ENCODE assay signal across 7 mouse cellular contexts in the genomic region with DNA sequence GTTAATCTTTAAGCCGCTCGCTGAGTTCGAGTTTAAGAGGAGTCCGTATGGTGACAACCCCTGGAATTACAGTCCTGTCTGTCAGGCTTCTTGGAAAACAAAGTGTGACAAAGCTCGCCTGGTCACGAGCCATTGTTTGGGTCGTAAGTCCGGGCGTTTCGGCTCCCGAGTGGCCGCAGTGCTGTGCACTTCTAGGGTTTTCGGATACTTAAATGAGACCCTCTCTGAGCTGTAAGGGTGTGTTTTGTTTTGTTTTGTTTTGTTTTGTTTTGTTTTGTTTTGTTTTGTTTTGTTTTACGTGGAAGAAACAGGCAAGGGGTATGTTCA. TPM values are rescaled to one million over a fixed set of nuclear protein-coding genes. Genes with fewer than 3 reads are reported as not detected.
DNase-seq lines count a peak whose midpoint lies in the region; ATAC-seq and TF ChIP-seq lines count a peak whose summit lies in the region.

No protein-coding gene starts in this region.

- peak overlapping the region; percentile 75 for H3K4me3 ChIP-seq in lung, postnatal 0 days (ENCODE audit: low read depth, low read length)
- H3K4me3 ChIP-seq in forebrain, embryonic 16.5 days (replicated peaks; ENCODE audit: low read length) = peak overlapping the region; percentile 69
- peak overlapping the region; percentile 75 for H3K4me3 ChIP-seq in liver, embryonic 11.5 days (ENCODE audit: low read depth, low read length)
- peak overlapping the region; percentile 71 for H3K4me3 ChIP-seq in stomach, embryonic 15.5 days (replicated peaks)

- H3K27ac ChIP-seq in lung, postnatal 0 days (ENCODE audit: low read length) = peak overlapping the region; percentile 97
- peak overlapping the region; percentile 53; the same call in 1 of the 2 replicates for H3K27ac ChIP-seq in forebrain, embryonic 16.5 days (ENCODE audit: low read length)
- peak overlapping the region; percentile 79; the same call in 1 of the 2 replicates for H3K27ac ChIP-seq in liver, embryonic 11.5 days (ENCODE audit: low read depth, low read length)
- peak overlapping the region; percentile 98 for H3K27ac ChIP-seq in stomach, embryonic 15.5 days

- no peak for TF ChIP-seq CTCF in lung, postnatal 0 days (IDR thresholded peaks at IDR 0.05)

- no peaks in the 10 kb centered on the region for H3K27me3 ChIP-seq in lung, postnatal 0 days (replicated peaks; ENCODE audit: insufficient read depth, low read length)
- peaks cover 8% of the 10 kb centered on the region; the same call in 1 of the 2 replicates for H3K27me3 ChIP-seq in forebrain, embryonic 16.5 days (replicated peaks; ENCODE audit: control insufficient read depth, insufficient read depth, low read length)
- H3K27me3 ChIP-seq in liver, embryonic 11.5 days (replicated peaks; ENCODE audit: control insufficient read depth, insufficient read depth, low read length) = no peaks in the 10 kb centered on the region
- H3K27me3 ChIP-seq in stomach, embryonic 15.5 days (replicated peaks) = no peaks in the 10 kb centered on the region

- peak overlapping the region; percentile 78 for H3K9ac ChIP-seq in lung, postnatal 0 days (replicated peaks; ENCODE audit: low read depth)
- peak overlapping the region; percentile 58 for H3K9ac ChIP-seq in forebrain, embryonic 16.5 days (replicated peaks; ENCODE audit: low read depth, low read length)
- H3K9ac ChIP-seq in liver, embryonic 11.5 days (ENCODE audit: low read depth, low read length) = peak overlapping the region; percentile 67
- peak overlapping the region; percentile 62 for H3K9ac ChIP-seq in stomach, embryonic 15.5 days

- peak overlapping the region; percentile 58 for H3K4me2 ChIP-seq in lung, postnatal 0 days (replicated peaks; ENCODE audit: low read depth, low read length)
- H3K4me2 ChIP-seq in forebrain, embryonic 16.5 days (ENCODE audit: low read length) = peak overlapping the region; percentile 89
- H3K4me2 ChIP-seq in liver, embryonic 11.5 days = peak overlapping the region; percentile 75
- H3K4me2 ChIP-seq in stomach, embryonic 15.5 days = peak overlapping the region; percentile 85

- H3K9me3 ChIP-seq in lung, postnatal 0 days (ENCODE audit: low read length) = no peaks in the 10 kb centered on the region
- no peaks in the 10 kb centered on the region for H3K9me3 ChIP-seq in forebrain, embryonic 16.5 days (ENCODE audit: control insufficient read depth, low read length)
- H3K9me3 ChIP-seq in liver, embryonic 11.5 days (ENCODE audit: control insufficient read depth, low read length) = no peaks in the 10 kb centered on the region
- H3K9me3 ChIP-seq in stomach, embryonic 15.5 days = no peaks in the 10 kb centered on the region

- no peaks in the 10 kb centered on the region for H3K36me3 ChIP-seq in lung, postnatal 0 days (ENCODE audit: insufficient read depth, low read length)
- H3K36me3 ChIP-seq in forebrain, embryonic 16.5 days (ENCODE audit: control insufficient read depth, insufficient read depth) = no peaks in the 10 kb centered on the region
- no peaks in the 10 kb centered on the region for H3K36me3 ChIP-seq in liver, embryonic 11.5 days (ENCODE audit: control insufficient read depth, insufficient read depth, low read length)
- H3K36me3 ChIP-seq in stomach, embryonic 15.5 days = no peaks in the 10 kb centered on the region

- no peak; the same call in 1 of the 2 replicates for ATAC-seq in lung, postnatal 0 days
- no peak for ATAC-seq in forebrain, embryonic 16.5 days
- ATAC-seq in liver, embryonic 11.5 days (replicated peaks; ENCODE audit: low FRiP score) = 0 out of 2 replicates have a peak, but pooled peaks have one; percentile 2
- no peak for ATAC-seq in stomach, embryonic 15.5 days (ENCODE audit: insufficient read depth, low FRiP score, low read depth)

- no peak for DNase-seq in lung, postnatal 0 days (ENCODE audit: low spot score)
- DNase-seq in lung, postnatal 36 days = no peak
- DNase-seq in liver, embryonic 11.5 days (ENCODE audit: low spot score) = no peak
- no peak for DNase-seq in yolk sac, embryonic 10.5 days (ENCODE audit: low spot score)
- DNase-seq in right cerebral cortex, adult 18-20 months = no peak

- peaks cover 9% of the 10 kb centered on the region for H3K4me1 ChIP-seq in lung, postnatal 0 days (ENCODE audit: insufficient read depth, low read depth, low read length)
- peaks cover 12% of the 10 kb centered on the region for H3K4me1 ChIP-seq in forebrain, embryonic 16.5 days (replicated peaks; ENCODE audit: control insufficient read depth, insufficient read depth, low read length)
- H3K4me1 ChIP-seq in liver, embryonic 11.5 days (replicated peaks; ENCODE audit: control insufficient read depth, insufficient read depth, low read length) = peaks cover 9% of the 10 kb centered on the region; the same call in 1 of the 2 replicates
- no peaks in the 10 kb centered on the region for H3K4me1 ChIP-seq in stomach, embryonic 15.5 days

- TF ChIP-seq EP300 in lung, postnatal 0 days (IDR thresholded peaks at IDR 0.05) = no peak; the same call in 1 of the 2 replicates

- 2% methylated on average over 14 of the region's 14 CpGs for WGBS in lung, postnatal 0 days
- WGBS in forebrain, embryonic 16.5 days = under 1% methylated on average over 14 of the region's 14 CpGs
- 3% methylated on average over 14 of the region's 14 CpGs for WGBS in liver, embryonic 11.5 days
- 3% methylated on average over 14 of the region's 14 CpGs for whole genome bisulfite sequencing in stomach, embryonic 15.5 days

RNA-seq across cellular contexts. Expression of a gene that starts 0.6 kb away (rescaled TPM):
- polyA plus RNA-seq in lung, postnatal 0 days (2015; fragmentation: Nextera tagmentation; extraction: Ambion mirVana) = 10.1 and 13.5 TPM in 2 replicates
- 1.3 TPM in 2 replicates for polyA plus RNA-seq in forebrain, embryonic 16.5 days (2015; fragmentation: Nextera tagmentation; extraction: Ambion mirVana)
- 1.2 and 1.7 TPM in 2 replicates for polyA plus RNA-seq in liver, embryonic 11.5 days (2014; fragmentation: Nextera tagmentation; extraction: Ambion mirVana)
- polyA plus RNA-seq in stomach, embryonic 15.5 days (2015; fragmentation: Nextera tagmentation; extraction: Ambion mirVana) = 5.4 and 5.5 TPM in 2 replicates
